Mouse (Mus musculus): ENCODE data around the gene Gabpb1. TPM values are rescaled to one million over a fixed set of nuclear protein-coding genes. Genes with fewer than 3 reads are reported as not detected.

Gene Gabpb1
- polyA plus RNA-seq, 1 experiment from 2014 or later, result 39.1 TPM

DNA sequence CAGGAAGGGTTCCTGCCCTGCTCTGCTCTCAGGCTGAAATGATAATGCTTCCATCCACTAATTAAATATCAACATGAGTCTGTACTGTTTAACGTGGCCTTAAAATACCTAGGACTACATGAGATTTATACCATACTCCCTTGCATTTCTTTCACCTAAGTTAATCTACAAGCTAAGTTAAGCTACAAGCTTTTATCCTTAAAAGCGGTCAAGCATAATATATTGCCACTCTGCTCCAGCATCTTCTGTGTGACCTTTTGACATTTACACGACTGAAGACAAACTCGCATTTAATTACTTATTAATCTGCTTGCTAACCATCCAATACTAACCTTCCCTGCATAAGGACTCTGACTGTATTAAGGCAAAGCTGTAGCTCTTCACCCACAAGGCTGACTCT, 23.2 kb downstream of the Gabpb1 start:
- no peak for ATAC-seq (ENCODE audit: low read depth)
- H3K9me3 ChIP-seq (ENCODE audit: control insufficient read depth, low read length), result no peaks in the 10 kb centered on the region
- H3K27me3 ChIP-seq (ENCODE audit: control insufficient read depth, insufficient read depth, low read length), result no peaks in the 10 kb centered on the region
- no peak overlapping the region for H3K4me2 ChIP-seq (ENCODE audit: low read depth, low read length)
- no peak overlapping the region for H3K27ac ChIP-seq (ENCODE audit: low read depth, low read length)
- 85% methylated on average over 4 of the region's 4 CpGs for WGBS
- no peak overlapping the region for H3K4me3 ChIP-seq (ENCODE audit: low read depth, low read length)
- H3K9ac ChIP-seq (replicated peaks; ENCODE audit: low read depth, low read length), result no peak overlapping the region
- H3K4me1 ChIP-seq (ENCODE audit: control insufficient read depth, insufficient read depth, low read length), result no peaks in the 10 kb centered on the region
- peaks cover 15% of the 10 kb centered on the region for H3K36me3 ChIP-seq (ENCODE audit: control insufficient read depth, insufficient read depth, low read length)

DNA sequence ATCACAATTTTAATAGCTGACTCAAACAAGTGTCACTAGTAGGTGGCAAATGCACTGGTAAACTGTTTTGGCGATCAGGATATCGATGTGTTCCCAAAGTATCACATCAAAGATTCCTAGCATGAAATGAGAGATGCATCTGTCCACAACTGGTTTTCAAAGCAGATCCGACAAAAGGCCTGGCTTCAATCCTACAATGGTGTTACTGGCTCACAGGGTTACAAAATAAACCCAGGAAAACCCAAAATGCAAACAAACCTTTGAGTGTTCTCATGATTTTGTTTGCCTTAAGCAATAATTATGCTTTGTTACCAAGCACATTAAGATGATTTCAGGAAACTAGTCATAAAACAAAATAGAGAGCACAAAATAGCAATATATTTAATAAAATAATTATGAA, 28.4 kb downstream of the Gabpb1 start:
- ATAC-seq (ENCODE audit: low read depth), result no peak
- H3K4me3 ChIP-seq (ENCODE audit: low read depth, low read length), result no peak overlapping the region
- H3K4me2 ChIP-seq (ENCODE audit: low read depth, low read length), result no peak overlapping the region
- no peaks in the 10 kb centered on the region for H3K9me3 ChIP-seq (ENCODE audit: control insufficient read depth, low read length)
- WGBS, result 94% methylated on average over 3 of the region's 3 CpGs
- no peak overlapping the region for H3K9ac ChIP-seq (replicated peaks; ENCODE audit: low read depth, low read length)
- no peaks in the 10 kb centered on the region for H3K27me3 ChIP-seq (ENCODE audit: control insufficient read depth, insufficient read depth, low read length)
- no peaks in the 10 kb centered on the region for H3K4me1 ChIP-seq (ENCODE audit: control insufficient read depth, insufficient read depth, low read length)
- H3K36me3 ChIP-seq (ENCODE audit: control insufficient read depth, insufficient read depth, low read length), result peaks cover 36% of the 10 kb centered on the region
- H3K27ac ChIP-seq (ENCODE audit: low read depth, low read length), result no peak overlapping the region

DNA sequence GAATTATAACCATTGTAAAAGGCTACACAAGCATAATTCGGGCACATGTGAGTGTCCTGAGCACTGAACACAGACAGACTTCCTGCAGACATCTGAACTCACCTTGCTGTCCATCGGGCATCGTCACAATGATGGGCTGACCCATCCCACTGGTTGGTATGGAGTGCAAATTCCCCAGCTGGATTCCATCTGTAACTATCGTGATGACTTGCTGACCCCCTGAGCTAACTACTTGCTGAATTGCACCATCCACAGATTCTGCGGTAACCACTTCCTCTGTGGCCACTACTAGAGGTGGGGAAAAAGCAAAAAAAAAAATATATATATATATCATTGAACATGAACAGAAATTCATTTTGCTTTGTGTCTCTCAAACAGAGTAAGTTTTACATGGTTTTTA, 29.7 kb downstream of the Gabpb1 start:
- Histone ChIP-seq H3K4me3 (ENCODE audit: low read depth, low read length) (no peak overlapping the region), H3K4me2 (ENCODE audit: low read depth, low read length) (no peak overlapping the region), H3K27me3 (ENCODE audit: control insufficient read depth, insufficient read depth, low read length) (no peaks in the 10 kb centered on the region), H3K9me3 (ENCODE audit: control insufficient read depth, low read length) (no peaks in the 10 kb centered on the region), H3K4me1 (ENCODE audit: control insufficient read depth, insufficient read depth, low read length) (no peaks in the 10 kb centered on the region), H3K9ac (replicated peaks; ENCODE audit: low read depth, low read length) (no peak overlapping the region), H3K27ac (ENCODE audit: low read depth, low read length) (no peak overlapping the region), H3K36me3 (ENCODE audit: control insufficient read depth, insufficient read depth, low read length) (peaks cover 33% of the 10 kb centered on the region)
- ATAC-seq (ENCODE audit: low read depth), result no peak
- WGBS, result 94% methylated on average over 5 of the region's 5 CpGs

DNA sequence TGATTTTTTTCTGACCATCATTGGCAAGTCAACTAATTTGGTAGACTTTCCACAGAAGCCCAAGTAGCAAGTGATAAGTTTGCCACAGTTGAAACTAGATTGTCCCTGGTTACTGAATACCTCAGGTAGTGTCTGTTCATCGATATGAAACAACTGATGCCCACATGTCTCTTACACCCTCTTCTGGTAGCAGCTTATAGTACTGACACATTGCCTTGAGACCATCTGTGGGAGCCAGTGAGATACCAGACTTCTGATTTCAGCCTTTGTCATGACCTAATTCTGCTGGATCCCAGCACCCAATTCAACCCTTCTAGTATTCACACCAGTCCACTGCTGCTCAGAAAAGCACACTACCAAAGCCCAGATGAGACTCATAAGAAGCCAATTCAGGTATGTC, 31.4 kb downstream of the Gabpb1 start:
- peaks cover 35% of the 10 kb centered on the region for H3K36me3 ChIP-seq (ENCODE audit: control insufficient read depth, insufficient read depth, low read length)

DNA sequence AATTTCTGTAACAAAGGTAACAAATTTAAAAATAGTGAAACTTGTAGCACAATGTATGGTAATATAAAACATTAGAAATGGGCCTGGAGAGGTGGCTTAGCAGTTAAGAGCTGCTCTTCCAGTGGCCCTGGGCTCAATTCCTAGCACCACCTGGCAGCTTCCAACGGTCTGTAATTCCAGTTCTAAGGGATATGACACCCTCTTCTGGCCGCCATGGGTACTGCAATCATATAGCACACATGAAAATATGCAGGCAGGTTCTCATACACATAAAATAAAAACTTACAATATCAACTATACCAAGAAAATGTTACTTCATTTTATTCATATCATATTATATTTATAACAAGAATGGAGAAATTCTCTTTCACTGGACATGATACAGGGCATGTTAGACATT, 35.8 kb downstream of the Gabpb1 start:
- 93% methylated on average over 2 of the region's 2 CpGs for WGBS
- Histone ChIP-seq H3K4me3 (ENCODE audit: low read depth, low read length) (no peak overlapping the region), H3K9ac (replicated peaks; ENCODE audit: low read depth, low read length) (no peak overlapping the region), H3K9me3 (ENCODE audit: control insufficient read depth, low read length) (no peaks in the 10 kb centered on the region), H3K27ac (ENCODE audit: low read depth, low read length) (no peak overlapping the region), H3K36me3 (ENCODE audit: control insufficient read depth, insufficient read depth, low read length) (peaks cover 24% of the 10 kb centered on the region), H3K4me2 (ENCODE audit: low read depth, low read length) (no peak overlapping the region), H3K4me1 (ENCODE audit: control insufficient read depth, insufficient read depth, low read length) (no peaks in the 10 kb centered on the region), H3K27me3 (ENCODE audit: control insufficient read depth, insufficient read depth, low read length) (no peaks in the 10 kb centered on the region)
- no peak for ATAC-seq (ENCODE audit: low read depth)

More for the DNA sequence above, 31.4 kb downstream of the Gabpb1 start:
- no peak overlapping the region for H3K4me2 ChIP-seq (ENCODE audit: low read depth, low read length)
- H3K4me1 ChIP-seq (ENCODE audit: control insufficient read depth, insufficient read depth, low read length), result no peaks in the 10 kb centered on the region
- 95% methylated on average over 1 of the region's 1 CpGs for WGBS
- no peak overlapping the region for H3K4me3 ChIP-seq (ENCODE audit: low read depth, low read length)
- no peak for ATAC-seq (ENCODE audit: low read depth)
- no peaks in the 10 kb centered on the region for H3K9me3 ChIP-seq (ENCODE audit: control insufficient read depth, low read length)
- H3K9ac ChIP-seq (replicated peaks; ENCODE audit: low read depth, low read length), result no peak overlapping the region
- H3K27ac ChIP-seq (ENCODE audit: low read depth, low read length), result no peak overlapping the region
- H3K27me3 ChIP-seq (ENCODE audit: control insufficient read depth, insufficient read depth, low read length), result no peaks in the 10 kb centered on the region

DNA sequence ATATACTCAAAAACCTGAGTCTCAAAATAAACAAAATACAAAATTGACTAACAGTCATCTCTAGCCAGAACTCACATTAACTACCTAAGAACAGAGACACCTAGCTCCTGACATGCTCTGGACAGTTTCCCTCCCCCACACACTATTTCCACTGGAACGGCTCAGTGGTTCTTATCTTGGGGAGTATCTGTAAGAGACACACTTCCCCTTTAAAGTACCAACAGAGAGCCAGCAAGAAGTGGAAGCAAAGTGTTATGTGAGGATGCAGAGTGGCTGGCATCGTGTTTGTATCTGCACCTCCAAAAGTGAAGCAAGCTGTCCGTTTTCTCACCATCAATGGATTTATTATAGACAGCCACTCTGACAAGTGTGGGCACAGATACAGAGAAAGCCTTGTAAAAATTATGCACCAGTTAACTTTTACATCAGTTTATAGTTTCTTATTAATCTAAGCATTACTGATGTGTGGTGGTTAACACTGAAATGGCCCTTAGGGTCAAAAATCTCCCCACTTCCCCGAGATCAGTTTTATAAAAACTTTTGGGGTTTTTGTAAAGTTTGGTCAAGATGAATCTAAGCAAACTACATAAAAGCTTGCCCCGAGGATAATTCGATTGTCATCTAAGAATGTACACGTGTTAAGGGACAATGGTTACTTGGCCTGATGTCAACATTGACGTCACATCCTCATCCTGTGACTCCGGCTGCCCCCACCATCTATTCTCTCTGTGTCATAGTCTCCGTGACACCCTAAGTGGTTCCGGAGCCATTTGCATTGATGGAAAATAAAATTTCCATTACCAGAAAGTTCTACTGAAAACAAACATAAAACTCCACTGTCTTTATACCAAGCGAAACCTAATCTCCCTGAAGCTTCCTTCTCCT, 40.0 kb downstream of the Gabpb1 start:
- Histone ChIP-seq H3K27me3 (ENCODE audit: control insufficient read depth, insufficient read depth, low read length) (no peaks in the 10 kb centered on the region), H3K9ac (replicated peaks; ENCODE audit: low read depth, low read length) (no peak overlapping the region), H3K4me2 (ENCODE audit: low read depth, low read length) (no peak overlapping the region), H3K9me3 (ENCODE audit: control insufficient read depth, low read length) (no peaks in the 10 kb centered on the region), H3K27ac (ENCODE audit: low read depth, low read length) (no peak overlapping the region), H3K36me3 (ENCODE audit: control insufficient read depth, insufficient read depth, low read length) (peaks cover 15% of the 10 kb centered on the region; the same call in 1 of the 2 replicates), H3K4me1 (ENCODE audit: control insufficient read depth, insufficient read depth, low read length) (no peaks in the 10 kb centered on the region), H3K4me3 (ENCODE audit: low read depth, low read length) (no peak overlapping the region)
- no peak for ATAC-seq (ENCODE audit: low read depth)
- 89% methylated on average over 12 of the region's 12 CpGs for WGBS

DNA sequence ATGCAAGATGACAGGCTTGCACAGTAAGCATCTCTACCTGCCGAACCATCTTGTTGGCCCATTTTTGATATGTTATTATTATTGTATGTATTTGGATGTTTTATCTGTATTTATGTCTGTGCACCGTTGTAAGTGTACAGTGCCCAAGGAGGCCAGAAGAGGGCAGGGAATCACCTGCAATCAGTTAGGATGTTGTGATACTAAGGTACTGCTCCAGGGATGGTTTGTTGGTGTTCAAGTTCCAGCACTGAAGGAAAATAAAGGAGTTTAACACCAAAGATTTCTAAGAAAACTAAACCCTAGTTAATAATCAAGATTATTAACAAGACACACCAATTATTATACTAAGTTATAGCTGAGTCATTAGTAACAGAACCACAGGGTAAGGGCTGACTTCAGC, 43.0 kb downstream of the Gabpb1 start:
- H3K4me1 ChIP-seq (ENCODE audit: control insufficient read depth, insufficient read depth, low read length), result no peaks in the 10 kb centered on the region
- no peak for ATAC-seq (ENCODE audit: low read depth)
- peaks cover 15% of the 10 kb centered on the region for H3K36me3 ChIP-seq (ENCODE audit: control insufficient read depth, insufficient read depth, low read length)
- no peak overlapping the region for H3K4me2 ChIP-seq (ENCODE audit: low read depth, low read length)
- no peaks in the 10 kb centered on the region for H3K9me3 ChIP-seq (ENCODE audit: control insufficient read depth, low read length)
- WGBS, result 91% methylated on average over 2 of the region's 2 CpGs
- no peak overlapping the region for H3K9ac ChIP-seq (replicated peaks; ENCODE audit: low read depth, low read length)
- H3K4me3 ChIP-seq (ENCODE audit: low read depth, low read length), result no peak overlapping the region
- no peak overlapping the region for H3K27ac ChIP-seq (ENCODE audit: low read depth, low read length)
- H3K27me3 ChIP-seq (ENCODE audit: control insufficient read depth, insufficient read depth, low read length), result no peaks in the 10 kb centered on the region

DNA sequence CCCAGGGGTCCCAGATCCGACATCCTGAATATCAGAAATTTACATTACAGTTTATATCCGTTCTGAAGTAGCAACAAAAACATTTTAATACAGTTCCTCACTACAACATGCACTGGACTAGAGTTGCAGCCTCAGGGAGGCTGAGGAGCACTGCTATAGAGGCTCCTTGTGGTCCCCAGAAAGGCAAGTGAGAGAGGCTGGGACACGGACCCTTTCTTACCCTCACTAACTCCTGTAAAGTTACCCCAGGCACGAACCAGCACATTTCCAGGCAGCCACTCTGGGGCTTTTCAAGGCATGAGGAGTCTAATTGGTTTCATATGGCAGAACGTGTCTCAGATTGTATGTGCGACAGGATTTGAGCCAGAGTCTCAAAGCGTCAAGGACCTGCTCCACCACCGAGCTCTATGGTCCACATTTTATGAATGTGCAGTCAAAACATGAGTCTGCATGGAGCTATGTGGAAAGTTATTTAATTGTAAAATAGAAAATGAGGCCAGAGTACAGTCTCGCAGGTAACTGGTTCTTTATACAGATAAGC, 47.6 kb downstream of the Gabpb1 start:
- Histone ChIP-seq H3K4me1 (ENCODE audit: control insufficient read depth, insufficient read depth, low read length) (no peaks in the 10 kb centered on the region), H3K27me3 (ENCODE audit: control insufficient read depth, insufficient read depth, low read length) (no peaks in the 10 kb centered on the region), H3K36me3 (ENCODE audit: control insufficient read depth, insufficient read depth, low read length) (peaks cover 19% of the 10 kb centered on the region), H3K4me2 (ENCODE audit: low read depth, low read length) (no peak overlapping the region), H3K4me3 (ENCODE audit: low read depth, low read length) (no peak overlapping the region), H3K9me3 (ENCODE audit: control insufficient read depth, low read length) (no peaks in the 10 kb centered on the region), H3K27ac (ENCODE audit: low read depth, low read length) (no peak overlapping the region), H3K9ac (replicated peaks; ENCODE audit: low read depth, low read length) (no peak overlapping the region)
- ATAC-seq (ENCODE audit: low read depth), result no peak
- WGBS, result 94% methylated on average over 9 of the region's 9 CpGs

DNA sequence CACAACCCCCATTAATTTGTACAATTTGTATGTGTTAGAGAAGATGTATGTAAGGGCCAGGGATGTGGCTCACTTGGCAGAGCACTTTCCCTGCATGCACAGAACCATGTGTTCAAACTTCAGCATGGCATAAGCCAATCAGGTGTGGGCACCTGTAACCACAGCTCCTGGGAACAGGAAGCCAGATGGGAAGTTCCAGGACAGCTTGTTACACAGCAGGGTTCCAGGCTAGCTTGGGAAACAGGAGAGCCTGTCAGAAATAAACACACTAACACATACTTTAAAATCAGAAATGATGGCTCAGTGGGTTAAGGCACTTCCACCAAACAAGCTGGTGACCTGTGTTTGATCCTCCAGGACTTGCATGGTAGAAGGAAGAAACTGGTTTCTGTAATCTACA, 53.0 kb downstream of the Gabpb1 start:
- ATAC-seq (ENCODE audit: low read depth), result no peak
- Histone ChIP-seq H3K4me2 (ENCODE audit: low read depth, low read length) (no peak overlapping the region), H3K27me3 (ENCODE audit: control insufficient read depth, insufficient read depth, low read length) (no peaks in the 10 kb centered on the region), H3K27ac (ENCODE audit: low read depth, low read length) (no peak overlapping the region), H3K9me3 (ENCODE audit: control insufficient read depth, low read length) (no peaks in the 10 kb centered on the region), H3K9ac (replicated peaks; ENCODE audit: low read depth, low read length) (no peak overlapping the region), H3K36me3 (ENCODE audit: control insufficient read depth, insufficient read depth, low read length) (0 out of 2 replicates have a peak, but pooled peaks cover 4% of the 10 kb centered on the region), H3K4me1 (ENCODE audit: control insufficient read depth, insufficient read depth, low read length) (no peaks in the 10 kb centered on the region), H3K4me3 (ENCODE audit: low read depth, low read length) (no peak overlapping the region)
